ENCODE assay signal across 8 mouse cellular contexts in the genomic region with DNA sequence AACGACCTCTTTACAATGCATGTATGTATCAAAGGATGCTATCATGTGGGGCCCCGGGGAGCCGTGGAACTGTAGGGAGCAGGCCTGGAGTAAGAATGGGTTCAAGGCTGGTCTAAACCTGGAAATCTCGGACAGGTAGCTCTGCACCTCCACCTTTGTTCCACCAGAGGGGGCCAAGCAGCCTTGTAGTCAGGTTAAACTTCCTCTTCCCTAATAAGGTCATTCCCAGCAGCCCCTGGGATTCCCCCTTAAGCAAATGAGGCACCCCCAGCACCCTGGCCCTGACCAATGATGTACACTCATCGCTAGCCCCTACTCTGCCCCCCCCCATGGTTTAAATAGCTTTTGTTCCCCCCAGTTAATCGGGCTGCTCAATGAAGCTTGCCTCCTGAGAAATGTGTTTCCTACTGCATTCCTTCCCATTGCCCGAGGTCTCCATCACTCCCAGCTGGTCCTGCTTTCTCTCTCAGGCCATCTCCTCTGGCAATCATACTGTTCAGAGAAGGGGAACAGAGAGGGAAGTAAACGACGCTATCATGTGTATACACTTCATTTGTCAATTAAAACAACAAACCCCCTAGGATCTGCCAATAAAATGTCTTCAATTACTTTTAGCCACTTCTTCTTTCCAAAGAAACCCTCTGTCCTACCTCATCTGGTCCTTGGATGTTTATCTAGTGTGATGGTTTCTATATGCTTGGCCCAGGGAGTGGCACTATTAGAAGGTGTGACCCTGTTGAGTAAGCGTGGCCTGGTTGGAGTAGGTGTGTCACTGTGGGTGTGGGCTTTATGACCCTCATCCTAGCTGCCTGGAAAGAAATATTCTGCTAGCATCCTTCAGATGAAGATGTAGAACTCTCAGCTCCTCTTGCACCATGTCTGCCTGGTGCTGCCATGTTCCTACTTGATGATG. TPM values are rescaled to one million over a fixed set of nuclear protein-coding genes. Genes with fewer than 3 reads are reported as not detected.
DNase-seq lines count a peak whose midpoint lies in the region; ATAC-seq and TF ChIP-seq lines count a peak whose summit lies in the region.

No protein-coding gene starts in this region.

- TF ChIP-seq CTCF in heart, postnatal 0 days (IDR thresholded peaks at IDR 0.05; ENCODE audit: low read depth), result peak; percentile 69

- H3K4me2 ChIP-seq in heart, postnatal 0 days (ENCODE audit: low read depth, low read length), result no peak overlapping the region
- no peak overlapping the region for H3K4me2 ChIP-seq in heart, embryonic 11.5 days
- H3K4me2 ChIP-seq in intestine, embryonic 14.5 days (ENCODE audit: low read length), result no peak overlapping the region
- H3K4me2 ChIP-seq in liver, embryonic 13.5 days, result no peak overlapping the region

- H3K9me3 ChIP-seq in heart, postnatal 0 days (replicated peaks; ENCODE audit: control insufficient read depth, low read length), result no peaks in the 10 kb centered on the region
- no peaks in the 10 kb centered on the region for H3K9me3 ChIP-seq in heart, embryonic 11.5 days (replicated peaks; ENCODE audit: control insufficient read depth, low read length)
- no peaks in the 10 kb centered on the region for H3K9me3 ChIP-seq in intestine, embryonic 14.5 days (ENCODE audit: control insufficient read depth, low read length)
- H3K9me3 ChIP-seq in liver, embryonic 13.5 days (replicated peaks), result no peaks in the 10 kb centered on the region

- H3K27ac ChIP-seq in heart, postnatal 0 days (ENCODE audit: low read depth), result no peak overlapping the region
- H3K27ac ChIP-seq in heart, embryonic 11.5 days (ENCODE audit: low read depth, low read length), result no peak overlapping the region
- H3K27ac ChIP-seq in intestine, embryonic 14.5 days (ENCODE audit: low read depth), result no peak overlapping the region
- no peak overlapping the region for H3K27ac ChIP-seq in liver, embryonic 13.5 days

- H3K4me3 ChIP-seq in heart, postnatal 0 days (ENCODE audit: low read depth, low read length), result no peak overlapping the region
- H3K4me3 ChIP-seq in heart, embryonic 11.5 days (ENCODE audit: low read depth, low read length), result no peak overlapping the region
- H3K4me3 ChIP-seq in intestine, embryonic 14.5 days (ENCODE audit: low read depth, low read length), result no peak overlapping the region
- no peak overlapping the region for H3K4me3 ChIP-seq in liver, embryonic 13.5 days (replicated peaks)

- no peak for ATAC-seq in heart, postnatal 0 days (ENCODE audit: insufficient read depth, low read depth)
- no peak for ATAC-seq in heart, embryonic 11.5 days (replicated peaks; ENCODE audit: insufficient number of reproducible peaks, low FRiP score, low TSS enrichment)
- peak; percentile 98 for ATAC-seq in common myeloid progenitor, adult 5-6 weeks (replicated peaks; ENCODE audit: low read depth, poor library complexity, severe bottlenecking)
- 0 out of 2 replicates have a peak, but pooled peaks have one; percentile 12 for ATAC-seq in intestine, embryonic 14.5 days (replicated peaks; ENCODE audit: low FRiP score, low TSS enrichment, low read depth)
- ATAC-seq in liver, embryonic 13.5 days (ENCODE audit: low read depth), result peak; percentile 65

- WGBS in heart, postnatal 0 days, result 53% methylated on average over 10 of the region's 10 CpGs
- WGBS in heart, embryonic 11.5 days (ENCODE audit: insufficient replicate concordance), result 57% methylated on average over 10 of the region's 10 CpGs
- 47% methylated on average over 10 of the region's 10 CpGs for WGBS in intestine, embryonic 14.5 days
- 35% methylated on average over 10 of the region's 10 CpGs for WGBS in liver, embryonic 13.5 days (ENCODE audit: insufficient replicate concordance)

- H3K27me3 ChIP-seq in heart, postnatal 0 days (ENCODE audit: control insufficient read depth, insufficient read depth, low read length), result no peaks in the 10 kb centered on the region
- H3K27me3 ChIP-seq in heart, embryonic 11.5 days (ENCODE audit: control insufficient read depth, insufficient read depth, low read length), result no peaks in the 10 kb centered on the region
- H3K27me3 ChIP-seq in intestine, embryonic 14.5 days (replicated peaks; ENCODE audit: control insufficient read depth, insufficient read depth, low read length), result no peaks in the 10 kb centered on the region
- no peaks in the 10 kb centered on the region; the same call in 1 of the 2 replicates for H3K27me3 ChIP-seq in liver, embryonic 13.5 days

- no peak overlapping the region for H3K9ac ChIP-seq in heart, postnatal 0 days (replicated peaks; ENCODE audit: low read depth, low read length)
- H3K9ac ChIP-seq in heart, embryonic 11.5 days (ENCODE audit: low read depth, low read length), result no peak overlapping the region
- H3K9ac ChIP-seq in intestine, embryonic 14.5 days (ENCODE audit: low read length), result no peak overlapping the region
- H3K9ac ChIP-seq in liver, embryonic 13.5 days, result no peak overlapping the region

- TF ChIP-seq EP300 in heart, postnatal 0 days (IDR thresholded peaks at IDR 0.05; ENCODE audit: low read depth), result no peak

- H3K36me3 ChIP-seq in heart, postnatal 0 days (replicated peaks; ENCODE audit: control insufficient read depth, insufficient read depth, low read length), result no peaks in the 10 kb centered on the region
- H3K36me3 ChIP-seq in heart, embryonic 11.5 days (ENCODE audit: control insufficient read depth, insufficient read depth, low read length), result no peaks in the 10 kb centered on the region
- no peaks in the 10 kb centered on the region for H3K36me3 ChIP-seq in intestine, embryonic 14.5 days (ENCODE audit: control insufficient read depth, insufficient read depth, low read length)
- H3K36me3 ChIP-seq in liver, embryonic 13.5 days, result no peaks in the 10 kb centered on the region

- H3K4me1 ChIP-seq in heart, postnatal 0 days (ENCODE audit: control insufficient read depth, insufficient read depth), result no peaks in the 10 kb centered on the region
- H3K4me1 ChIP-seq in heart, embryonic 11.5 days (ENCODE audit: control insufficient read depth, insufficient read depth, low read length), result no peaks in the 10 kb centered on the region
- H3K4me1 ChIP-seq in intestine, embryonic 14.5 days (replicated peaks; ENCODE audit: control insufficient read depth, insufficient read depth, low read length), result no peaks in the 10 kb centered on the region
- peaks cover 5% of the 10 kb centered on the region for H3K4me1 ChIP-seq in liver, embryonic 13.5 days (replicated peaks)

- DNase-seq in heart, postnatal 0 days (ENCODE audit: low spot score), result peak; percentile 37
- peak; percentile 70 for DNase-seq in ES-CJ7 (ENCODE audit: low read depth, low spot score)
- DNase-seq in intestine, embryonic 14.5 days (ENCODE audit: low spot score), result peak; percentile 54
- DNase-seq in liver, embryonic 13.5 days, result no peak
- DNase-seq in right cerebral cortex, postnatal 4 days, result peak; percentile 17
- no peak for DNase-seq in urinary bladder, postnatal 25 days (ENCODE audit: low spot score)

RNA-seq across cellular contexts. Expression of gene Slc44a5, which starts 11.4 kb away (rescaled TPM):
- total RNA-seq in heart, postnatal 0 days (2014; rRNA removed; ENCODE audit: low replicate concordance), result 0.42 and 0.66 TPM in 2 replicates
- polyA plus RNA-seq in heart, postnatal 0 days (2015; fragmentation: Nextera tagmentation; extraction: Ambion mirVana), result 0.10 and 0.31 TPM in 2 replicates
- polyA plus RNA-seq in heart, embryonic 11.5 days (2014; fragmentation: Nextera tagmentation; extraction: Ambion mirVana), result 1.8 TPM in 2 replicates
- not detected in 2 replicates for total RNA-seq in common myeloid progenitor, adult 5-6 weeks (2017)
- polyA plus RNA-seq in intestine, embryonic 14.5 days (2014; fragmentation: Nextera tagmentation; extraction: Ambion mirVana), result 1.5 TPM in 2 replicates
- 0.21 and 0.24 TPM in 2 replicates for polyA plus RNA-seq in liver, embryonic 13.5 days (2015; fragmentation: Nextera tagmentation; extraction: Ambion mirVana)

RNA-seq across cellular contexts. Expression of gene Acadm, which starts 40.3 kb away (rescaled TPM):
- 331 and 333 TPM in 2 replicates for total RNA-seq in heart, postnatal 0 days (2014; rRNA removed; ENCODE audit: low replicate concordance)
- polyA plus RNA-seq in heart, postnatal 0 days (2015; fragmentation: Nextera tagmentation; extraction: Ambion mirVana), result 642 and 671 TPM in 2 replicates
- polyA plus RNA-seq in heart, embryonic 11.5 days (2014; fragmentation: Nextera tagmentation; extraction: Ambion mirVana), result 160 and 165 TPM in 2 replicates
- total RNA-seq in common myeloid progenitor, adult 5-6 weeks (2017), result 253 and 277 TPM in 2 replicates
- 82.6 and 84.6 TPM in 2 replicates for polyA plus RNA-seq in intestine, embryonic 14.5 days (2014; fragmentation: Nextera tagmentation; extraction: Ambion mirVana)
- 52.6 and 64.9 TPM in 2 replicates for polyA plus RNA-seq in liver, embryonic 13.5 days (2015; fragmentation: Nextera tagmentation; extraction: Ambion mirVana)

Comparison
In these comparisons a context has a peak if more than half of its experiments do, and no peak if none do; other contexts are left out.
1. ATAC-seq: peak in common myeloid progenitor, adult 5-6 weeks (single experiment), intestine, embryonic 14.5 days (single experiment) and liver, embryonic 13.5 days (single experiment); none in heart, postnatal 0 days (single experiment) and heart, embryonic 11.5 days (single experiment).
2. DNase-seq: peak in heart, postnatal 0 days (single experiment), ES-CJ7 (single experiment), intestine, embryonic 14.5 days (single experiment) and right cerebral cortex, postnatal 4 days (single experiment); none in liver, embryonic 13.5 days (single experiment) and urinary bladder, postnatal 25 days (single experiment).